Mouse (Mus musculus) kidney, adult 2 months (tissue): ENCODE measurements around the gene Slc26a1. TPM values are rescaled to one million over a fixed set of nuclear protein-coding genes. Genes with fewer than 3 reads are reported as not detected.

Experiments used
- DNase-seq: peaks from one replicate; pipeline ENCODE4 v3.0.0; 2021
- H3K27ac ChIP-seq: fragments of 200-500 bp; 2 replicates; pipeline ENCODE4 v1.5.1; 2012; ENCODE audit warnings: low read depth, low read length, control low read depth, inconsistent platforms; ENCODE audit not compliant: insufficient read depth
- H3K27me3 ChIP-seq: fragments of 200-500 bp; replicated peaks from 2 replicates; pipeline ENCODE4 v1.6.1; 2012; ENCODE audit warnings: mild to moderate bottlenecking, moderate library complexity, low read length, inconsistent platforms; ENCODE audit not compliant: control insufficient read depth, insufficient read depth
- H3K36me3 ChIP-seq: fragments of 200-500 bp; 2 replicates; pipeline ENCODE4 v1.6.1; 2012; ENCODE audit warnings: mild to moderate bottlenecking, moderate library complexity, low read length, inconsistent platforms; ENCODE audit not compliant: control insufficient read depth, insufficient read depth
- H3K4me1 ChIP-seq: fragments of 200-500 bp; 2 replicates; pipeline ENCODE4 v1.6.1; 2011; ENCODE audit warnings: low read length; ENCODE audit not compliant: control insufficient read depth, insufficient read depth
- H3K4me3 ChIP-seq: fragments of 200-500 bp; 2 replicates; pipeline ENCODE4 v1.5.1; 2011; ENCODE audit warnings: mild to moderate bottlenecking, low read depth, low read length, control low read depth; ENCODE audit not compliant: insufficient read depth
- CTCF ChIP-seq: fragments of 200-500 bp; conservative IDR thresholded peaks from 2 replicates; pipeline ENCODE4 v1.5.1; 2011; ENCODE audit warnings: low read depth, mild to moderate bottlenecking, control low read depth, low read length, moderate library complexity, mixed read lengths; ENCODE audit not compliant: insufficient read depth, insufficient read length
- POLR2A ChIP-seq: fragments of 200-500 bp; IDR thresholded peaks from one replicate; pipeline ENCODE4 v1.6.1; 2011; ENCODE audit warnings: low read depth, low read length, control low read depth
- WGBS: fragments of 180-500 bp; shearing (Covaris S2); methylation state at CpG from one replicate; pipeline ENCODE4 v1.1.7; 2018; 5-methylcytosine and 5-hydroxymethylcytosine counted together
- polyA plus RNA-seq: library from polyadenylated mRNA; depleted of rRNA; stranded (reverse); fragments of >200 nt; gene quantifications from 2 replicates; pipeline ENCODE4 v1.2.3, GENCODE M21; 2012

The Slc26a1 gene
- polyA plus RNA-seq, 1 experiment, result 257 TPM

DNA sequence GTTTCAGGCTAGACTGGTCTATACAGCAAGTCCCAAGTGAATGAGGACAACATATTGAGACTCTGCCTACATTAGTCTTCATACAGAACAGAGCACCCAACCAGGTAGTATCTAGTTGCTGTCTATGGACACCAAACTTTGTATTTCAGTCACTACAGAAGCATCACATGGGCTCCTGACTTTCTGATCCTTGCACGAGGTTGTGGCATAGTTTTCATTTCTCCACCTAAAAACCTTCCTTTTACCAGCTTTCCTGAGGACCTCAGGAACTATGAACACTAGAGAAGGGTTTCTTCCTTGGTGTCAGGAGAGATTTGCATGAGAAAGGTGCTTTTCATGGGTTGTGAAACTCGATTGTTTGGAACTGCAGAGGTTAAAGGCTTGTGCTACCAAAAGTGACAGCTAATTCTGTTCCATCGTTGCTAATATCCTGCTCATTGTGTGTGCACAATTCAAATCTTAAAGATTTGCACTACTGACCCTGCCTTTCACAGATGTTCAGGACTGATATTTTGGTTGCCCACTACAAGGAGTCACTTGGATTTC, 6.9 kb downstream of the Slc26a1 start:
- 7% methylated on average over 3 of the region's 3 CpGs for WGBS
- DNase-seq, result no peak

GRCm38 (mm10) chr5:108667370-108667769, 8.0 kb downstream of the Slc26a1 start:
- WGBS, result 73% methylated on average over 2 of the region's 2 CpGs
- no peak overlapping the region for H3K27ac ChIP-seq
- H3K4me1 ChIP-seq, result peaks cover 10% of the 10 kb centered on the region; the same call in 1 of the 2 replicates
- no peaks in the 10 kb centered on the region for H3K27me3 ChIP-seq
- TF ChIP-seq POLR2A (no peak), CTCF (no peak)
- DNase-seq, result no peak
- H3K36me3 ChIP-seq, result no peaks in the 10 kb centered on the region
- H3K4me3 ChIP-seq, result no peak overlapping the region

More for the DNA sequence above, 6.9 kb downstream of the Slc26a1 start:
- peak overlapping the region; percentile 89 for H3K27ac ChIP-seq
- H3K36me3 ChIP-seq, result no peaks in the 10 kb centered on the region
- TF ChIP-seq CTCF (no peak), POLR2A (no peak)
- peak overlapping the region; percentile 70 for H3K4me3 ChIP-seq
- H3K27me3 ChIP-seq, result no peaks in the 10 kb centered on the region
- H3K4me1 ChIP-seq, result peaks cover 10% of the 10 kb centered on the region; the same call in 1 of the 2 replicates

DNA sequence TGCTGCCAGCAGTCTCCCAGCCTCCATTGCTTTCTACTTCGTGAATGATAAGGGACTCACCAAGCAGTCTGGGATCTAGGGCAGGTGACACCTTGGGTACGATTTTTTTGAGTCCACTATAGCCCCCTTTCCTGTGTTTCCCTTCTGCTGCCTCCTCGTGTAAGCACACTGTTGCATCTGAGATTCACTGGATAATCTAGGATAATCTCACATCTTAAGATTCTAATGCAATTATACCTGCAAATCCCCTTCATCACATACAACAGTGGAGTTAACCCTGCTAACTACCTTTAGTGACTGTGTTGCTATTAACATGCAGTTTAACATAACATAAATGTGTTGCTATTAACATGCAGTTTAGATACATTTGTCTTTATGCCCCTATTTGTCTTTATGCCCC, 10.3 kb downstream of the Slc26a1 start:
- Histone ChIP-seq H3K4me1 (peaks cover 12% of the 10 kb centered on the region; the same call in 1 of the 2 replicates), H3K27ac (no peak overlapping the region), H3K36me3 (no peaks in the 10 kb centered on the region), H3K27me3 (no peaks in the 10 kb centered on the region), H3K4me3 (no peak overlapping the region)
- TF ChIP-seq POLR2A, result no peak
- TF ChIP-seq CTCF, result no peak
- no peak for DNase-seq
- 53% methylated on average over 3 of the region's 3 CpGs for WGBS

- Histone ChIP-seq H3K27me3 (no peaks in the 10 kb centered on the region), H3K4me3 (no peak overlapping the region), H3K36me3 (no peaks in the 10 kb centered on the region), H3K27ac (no peak overlapping the region), H3K4me1 (peaks cover 10% of the 10 kb centered on the region; the same call in 1 of the 2 replicates)
- WGBS, result 87% methylated on average over 4 of the region's 4 CpGs
- TF ChIP-seq CTCF (no peak), POLR2A (no peak)
- DNase-seq, result no peak
These were observed 12.6 kb downstream of the Slc26a1 start for GRCm38 (mm10) chr5:108662772-108663171.

DNA sequence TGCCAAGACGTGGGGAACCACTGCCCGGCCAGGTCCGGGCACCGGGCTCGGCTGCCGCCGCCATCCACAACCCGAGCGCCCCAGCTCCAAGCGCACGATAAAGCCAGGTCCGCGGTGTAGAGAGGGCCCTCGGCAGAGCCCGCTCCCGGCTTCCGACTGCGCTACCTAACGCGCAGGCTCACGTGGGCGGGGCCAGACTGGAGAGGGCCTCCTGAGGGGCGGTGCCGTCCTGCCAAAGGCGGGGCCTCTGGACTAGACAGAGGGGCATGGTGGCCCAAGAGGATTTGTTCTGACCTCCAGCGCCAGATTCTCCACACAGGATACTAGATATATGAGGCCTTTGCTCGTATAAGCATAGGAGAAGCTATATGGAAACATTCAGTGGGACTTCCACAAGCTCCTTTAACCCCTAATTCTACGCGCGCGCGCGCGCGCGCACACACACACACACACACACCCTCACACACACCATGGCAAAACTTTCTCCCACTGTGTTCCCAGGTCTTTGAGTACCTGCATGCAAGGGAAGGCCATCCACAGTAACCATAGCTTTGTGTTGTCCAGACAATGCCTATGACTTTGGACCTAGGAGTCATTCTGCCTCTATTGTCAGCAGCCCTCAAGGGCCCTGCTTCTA, 14.6 kb downstream of the Slc26a1 start:
- WGBS, result 16% methylated on average over 36 of the region's 36 CpGs
- no peaks in the 10 kb centered on the region for H3K36me3 ChIP-seq
- peak; percentile 95 for DNase-seq
- TF ChIP-seq POLR2A (no peak), CTCF (no peak)
- no peaks in the 10 kb centered on the region for H3K27me3 ChIP-seq
- H3K4me1 ChIP-seq, result peaks cover 10% of the 10 kb centered on the region; the same call in 1 of the 2 replicates
- H3K4me3 ChIP-seq, result peak overlapping the region; percentile 91
- H3K27ac ChIP-seq, result peak overlapping the region; percentile 58

DNA sequence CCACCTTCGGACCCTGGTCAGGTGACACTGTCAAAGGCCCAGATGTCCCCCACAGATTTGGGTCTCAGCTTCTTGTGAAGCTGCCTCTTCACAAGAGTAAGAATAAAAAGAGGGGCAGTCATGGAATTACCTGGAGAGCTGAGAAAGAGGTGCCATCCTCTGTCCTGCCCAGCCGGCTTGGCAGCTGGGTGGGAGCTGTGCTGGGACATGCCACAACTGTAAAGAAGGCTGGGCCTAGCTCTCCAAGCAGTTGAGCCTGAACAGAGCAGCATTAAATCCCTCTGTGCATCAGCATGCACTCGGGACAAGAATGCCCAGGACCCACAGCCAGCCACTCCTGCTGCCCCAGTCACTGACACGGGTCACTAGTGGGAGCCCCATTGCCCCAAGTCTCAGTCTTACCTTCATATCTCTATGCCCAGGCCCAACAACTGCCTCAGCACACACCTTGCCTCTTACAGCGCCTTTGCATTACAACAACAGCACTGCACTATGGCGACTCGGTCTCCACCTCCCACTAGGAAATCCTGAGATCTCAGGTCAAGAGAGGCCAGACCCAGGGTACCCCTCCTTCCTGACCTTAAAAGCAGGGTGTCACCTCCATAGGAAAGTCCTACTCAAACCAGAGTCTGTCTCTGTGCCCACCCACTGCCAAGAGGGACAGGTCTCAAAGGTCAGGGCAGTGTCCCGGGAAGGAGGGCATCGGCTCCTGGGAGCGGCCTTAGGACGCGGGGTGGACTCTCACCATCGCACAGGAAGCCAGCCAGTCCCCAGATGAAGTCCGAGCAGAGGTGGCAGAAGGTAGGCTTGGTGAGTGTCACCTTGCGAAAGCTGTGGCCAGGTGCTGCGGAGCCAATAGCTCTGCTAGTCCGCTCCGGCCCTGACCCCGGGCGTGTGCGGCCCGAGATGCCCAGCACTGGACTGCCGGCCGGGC, 15.4 kb downstream of the Slc26a1 start, which contains the start of gene Idua:
Gene Idua, plus strand, starts transcription at position 634 of the 934 bp plus-strand sequence.
- peak; percentile 71 for DNase-seq
- H3K27ac ChIP-seq, result peak within 1 kb of the TSS; percentile 58
- no peaks in the 10 kb centered on the region for H3K27me3 ChIP-seq
- TF ChIP-seq CTCF (no peak), POLR2A (no peak)
- peak within 1 kb of the TSS; percentile 91 for H3K4me3 ChIP-seq
- peaks cover 2% of the 10 kb centered on the region; the same call in 1 of the 2 replicates for H3K36me3 ChIP-seq
- WGBS, result 7% methylated on average over 24 of the region's 24 CpGs
- peaks cover 10% of the 10 kb centered on the region; the same call in 1 of the 2 replicates for H3K4me1 ChIP-seq
